Mouse (Mus musculus): Measurements from ENCODE around the gene Ak1. TPM values are rescaled to one million over a fixed set of nuclear protein-coding genes. Genes with fewer than 3 reads are reported as not detected.

Ak1 gene
- polyA plus RNA-seq, 1 experiment from 2014 or later = 125 TPM

DNA sequence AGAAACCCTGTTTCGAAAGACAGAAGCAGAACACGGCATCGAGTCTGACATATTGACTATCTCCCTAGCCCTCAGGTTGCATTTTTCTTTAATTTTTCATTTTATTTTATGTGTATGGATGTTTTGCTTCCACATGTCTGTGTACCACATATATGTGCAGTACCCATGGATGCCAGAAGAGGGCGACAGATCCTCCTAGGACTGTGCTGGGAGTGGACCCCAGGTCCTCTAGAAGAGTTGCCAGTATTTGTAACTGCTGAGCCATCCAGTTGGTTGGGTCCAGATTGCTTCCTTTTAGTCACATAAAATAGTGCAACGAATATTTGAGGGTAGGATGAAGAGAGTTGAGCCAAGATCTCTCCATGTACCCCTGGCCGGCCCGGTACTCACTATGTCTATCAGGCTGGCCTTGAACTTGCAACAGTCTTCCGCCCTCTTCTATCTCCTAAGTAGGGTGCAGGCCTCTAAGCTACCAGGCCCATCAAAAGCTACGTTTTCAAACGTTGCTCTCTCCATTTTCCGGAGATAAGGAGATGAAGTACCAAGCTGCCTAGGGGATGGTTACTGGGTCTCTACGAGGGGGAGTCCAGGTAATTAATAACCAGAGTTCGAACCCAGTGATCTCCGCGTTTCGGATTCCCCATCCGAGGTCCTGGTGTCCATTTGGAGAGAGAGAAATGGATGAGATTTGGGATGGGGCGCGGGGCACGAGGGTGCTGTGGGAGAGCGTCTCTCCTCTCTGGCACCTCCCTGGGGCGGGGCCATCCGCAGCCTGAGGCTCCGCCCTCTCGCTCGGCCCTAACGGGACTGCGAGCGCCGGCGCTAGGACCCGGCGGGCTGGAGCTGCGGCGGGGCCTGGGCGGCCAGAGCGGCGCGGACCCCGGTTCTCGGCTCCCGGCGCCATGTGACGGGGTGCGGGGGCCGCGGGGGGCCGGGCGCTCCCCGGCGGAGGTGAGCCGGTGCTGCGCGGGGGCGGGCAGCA is 15.1 kb upstream of the Ak1 start:
- Histone ChIP-seq H3K27ac (replicated peaks; ENCODE audit: low read depth, low read length) (peak overlapping the region; percentile 72; the same call in 1 of the 2 replicates), H3K4me1 (ENCODE audit: control insufficient read depth, insufficient read depth, low read length) (peaks cover 22% of the 10 kb centered on the region), H3K9me3 (ENCODE audit: control insufficient read depth, low read length) (no peaks in the 10 kb centered on the region), H3K27me3 (replicated peaks; ENCODE audit: control insufficient read depth, insufficient read depth, low read length) (0 out of 2 replicates have a peak, but pooled peaks cover 3% of the 10 kb centered on the region), H3K4me3 (ENCODE audit: low read depth, low read length) (peak overlapping the region; percentile 57), H3K4me2 (ENCODE audit: low read depth, low read length) (peak overlapping the region; percentile 86), H3K36me3 (ENCODE audit: control insufficient read depth, insufficient read depth, low read length) (no peaks in the 10 kb centered on the region), H3K9ac (ENCODE audit: low read depth, low read length) (peak overlapping the region; percentile 73)
- WGBS = 27% methylated on average over 22 of the region's 55 CpGs
- DNase-seq (ENCODE audit: low spot score) (peak; percentile 92), ATAC-seq (ENCODE audit: low read depth) (peak; percentile 87)

DNA sequence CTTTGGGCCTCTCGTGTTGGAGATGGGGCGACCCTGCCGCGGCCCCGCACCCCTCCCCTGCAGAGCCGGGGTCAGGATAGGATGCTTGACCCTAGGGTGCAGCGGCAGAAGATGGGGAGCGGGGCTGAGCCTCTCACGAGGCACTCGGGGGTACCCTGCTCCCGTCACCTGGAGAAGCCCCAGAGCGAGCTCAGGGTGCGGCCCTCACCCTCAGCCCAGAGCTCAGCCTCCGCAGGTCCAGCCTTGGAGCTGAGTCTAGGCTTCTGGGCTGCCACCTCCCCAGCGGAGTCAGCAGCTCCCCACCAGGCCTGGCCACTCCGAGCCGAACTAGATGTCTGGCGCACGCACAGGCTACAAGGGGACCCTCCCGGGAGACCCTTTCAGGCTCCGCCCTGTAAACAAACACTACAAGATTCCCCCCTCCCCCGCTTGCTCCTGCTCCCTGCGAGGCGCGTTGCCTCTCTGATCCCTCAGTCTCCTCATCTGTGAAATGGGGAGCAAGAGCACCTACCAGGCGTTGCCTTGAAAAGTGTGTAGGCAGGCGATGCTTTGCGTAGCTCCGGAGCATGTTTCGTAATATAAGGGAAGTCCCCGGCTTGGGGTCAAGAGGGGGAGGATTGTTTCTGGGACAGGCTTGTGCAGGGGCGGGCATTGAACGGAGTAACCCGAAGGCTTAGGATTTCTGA is 14.2 kb upstream of the Ak1 start:
- WGBS = 7% methylated on average over 13 of the region's 34 CpGs
- peak overlapping the region; percentile 86 for H3K4me2 ChIP-seq (ENCODE audit: low read depth, low read length)

DNA sequence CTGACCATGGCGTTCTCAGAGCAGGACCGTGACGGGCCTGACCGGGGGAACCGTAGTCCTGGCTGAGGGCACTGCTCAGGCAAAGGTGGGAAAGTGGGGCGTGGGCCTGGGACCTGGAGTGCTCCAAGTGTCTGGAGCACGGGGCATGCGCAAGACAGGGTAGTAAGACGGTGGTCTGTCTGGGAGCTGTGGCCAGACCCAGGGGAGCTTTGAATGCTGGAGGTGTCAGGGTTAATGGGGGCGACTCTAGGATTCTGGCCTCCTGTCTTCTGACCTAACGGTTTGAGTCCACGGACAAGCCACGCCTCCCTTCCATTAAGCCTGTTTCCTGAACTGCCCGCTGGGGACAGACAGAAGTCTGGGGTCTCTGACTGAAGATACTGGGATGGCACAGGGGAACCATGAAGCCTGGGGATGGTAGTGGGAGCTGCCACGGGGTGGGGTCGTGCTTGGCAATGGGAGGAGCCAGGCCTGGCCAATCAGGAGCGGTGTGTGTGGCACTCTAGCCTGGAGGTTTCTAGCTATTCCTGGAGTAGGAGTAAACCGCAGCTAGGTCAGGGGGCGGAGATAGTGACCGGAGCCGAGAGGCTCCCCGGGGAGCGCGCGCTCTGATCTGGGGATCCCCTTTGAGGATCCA is 13.3 kb upstream of the Ak1 start:
- Histone ChIP-seq H3K27ac (replicated peaks; ENCODE audit: low read depth, low read length) (peak overlapping the region; percentile 72), H3K36me3 (ENCODE audit: control insufficient read depth, insufficient read depth, low read length) (peaks cover 12% of the 10 kb centered on the region), H3K4me1 (ENCODE audit: control insufficient read depth, insufficient read depth, low read length) (peaks cover 21% of the 10 kb centered on the region), H3K27me3 (replicated peaks; ENCODE audit: control insufficient read depth, insufficient read depth, low read length) (0 out of 2 replicates have a peak, but pooled peaks cover 3% of the 10 kb centered on the region), H3K9me3 (ENCODE audit: control insufficient read depth, low read length) (no peaks in the 10 kb centered on the region), H3K9ac (ENCODE audit: low read depth, low read length) (peak overlapping the region; percentile 73), H3K4me2 (ENCODE audit: low read depth, low read length) (peak overlapping the region; percentile 86), H3K4me3 (ENCODE audit: low read depth, low read length) (peak overlapping the region; percentile 57)
- peak; percentile 58 for ATAC-seq (ENCODE audit: low read depth)
- 5% methylated on average over 25 of the region's 25 CpGs for WGBS
- DNase-seq (ENCODE audit: low spot score) = peak; percentile 87

More for the DNA sequence above, 14.2 kb upstream of the Ak1 start:
- Histone ChIP-seq H3K27me3 (replicated peaks; ENCODE audit: control insufficient read depth, insufficient read depth, low read length) (0 out of 2 replicates have a peak, but pooled peaks cover 3% of the 10 kb centered on the region), H3K4me1 (ENCODE audit: control insufficient read depth, insufficient read depth, low read length) (peaks cover 21% of the 10 kb centered on the region), H3K4me3 (ENCODE audit: low read depth, low read length) (peak overlapping the region; percentile 57), H3K27ac (replicated peaks; ENCODE audit: low read depth, low read length) (peak overlapping the region; percentile 72), H3K9ac (ENCODE audit: low read depth, low read length) (peak overlapping the region; percentile 73), H3K9me3 (ENCODE audit: control insufficient read depth, low read length) (no peaks in the 10 kb centered on the region), H3K36me3 (ENCODE audit: control insufficient read depth, insufficient read depth, low read length) (peaks cover 5% of the 10 kb centered on the region; the same call in 1 of the 2 replicates)
- DNase-seq (ENCODE audit: low spot score) (peak; percentile 84), ATAC-seq (ENCODE audit: low read depth) (peak; percentile 17; the same call in 1 of the 2 replicates)

DNA sequence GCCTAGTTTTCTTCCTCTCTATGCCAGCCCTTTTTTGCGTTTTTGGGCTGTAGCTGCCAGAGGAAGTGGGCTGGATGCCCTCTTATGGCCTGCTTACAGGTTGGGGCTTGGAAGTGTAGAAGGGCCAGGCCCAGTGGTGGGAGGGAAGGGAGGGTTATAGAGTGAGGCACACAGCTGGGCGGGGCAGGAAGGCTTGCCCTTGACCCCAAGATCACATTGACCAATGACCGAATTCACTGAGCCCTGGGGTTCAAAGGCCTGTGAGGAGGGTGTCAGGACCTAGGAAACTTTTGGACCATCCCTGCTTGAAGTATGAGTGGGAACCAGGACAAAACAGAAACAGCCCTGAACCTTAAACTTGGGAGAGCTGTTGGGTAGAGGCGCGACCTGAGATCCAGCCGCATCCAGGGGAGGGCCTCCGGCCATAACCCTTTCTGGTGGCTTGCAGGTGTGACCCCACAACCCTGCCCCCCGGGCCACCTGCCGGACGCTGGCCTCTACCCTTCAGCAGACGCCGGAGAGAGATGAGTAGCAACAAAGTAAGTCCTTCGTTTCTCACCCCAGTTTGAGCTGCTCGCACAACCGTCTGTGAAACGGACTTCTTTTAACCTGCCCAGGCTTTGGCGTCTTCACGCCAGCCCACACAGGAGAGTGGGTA is 12.7 kb upstream of the Ak1 start:
- H3K36me3 ChIP-seq (ENCODE audit: control insufficient read depth, insufficient read depth, low read length) = peaks cover 12% of the 10 kb centered on the region
- WGBS = 52% methylated on average over 18 of the region's 18 CpGs
- peak overlapping the region; percentile 86 for H3K4me2 ChIP-seq (ENCODE audit: low read depth, low read length)
- H3K9me3 ChIP-seq (ENCODE audit: control insufficient read depth, low read length) = no peaks in the 10 kb centered on the region
- no peak for DNase-seq (ENCODE audit: low spot score)
- peak overlapping the region; percentile 57 for H3K4me3 ChIP-seq (ENCODE audit: low read depth, low read length)
- H3K27ac ChIP-seq (replicated peaks; ENCODE audit: low read depth, low read length) = peak overlapping the region; percentile 72
- H3K4me1 ChIP-seq (ENCODE audit: control insufficient read depth, insufficient read depth, low read length) = peaks cover 21% of the 10 kb centered on the region
- 0 out of 2 replicates have a peak, but pooled peaks cover 3% of the 10 kb centered on the region for H3K27me3 ChIP-seq (replicated peaks; ENCODE audit: control insufficient read depth, insufficient read depth, low read length)
- H3K9ac ChIP-seq (ENCODE audit: low read depth, low read length) = peak overlapping the region; percentile 53; the same call in 1 of the 2 replicates
- ATAC-seq (ENCODE audit: low read depth) = peak; percentile 6; the same call in 1 of the 2 replicates

DNA sequence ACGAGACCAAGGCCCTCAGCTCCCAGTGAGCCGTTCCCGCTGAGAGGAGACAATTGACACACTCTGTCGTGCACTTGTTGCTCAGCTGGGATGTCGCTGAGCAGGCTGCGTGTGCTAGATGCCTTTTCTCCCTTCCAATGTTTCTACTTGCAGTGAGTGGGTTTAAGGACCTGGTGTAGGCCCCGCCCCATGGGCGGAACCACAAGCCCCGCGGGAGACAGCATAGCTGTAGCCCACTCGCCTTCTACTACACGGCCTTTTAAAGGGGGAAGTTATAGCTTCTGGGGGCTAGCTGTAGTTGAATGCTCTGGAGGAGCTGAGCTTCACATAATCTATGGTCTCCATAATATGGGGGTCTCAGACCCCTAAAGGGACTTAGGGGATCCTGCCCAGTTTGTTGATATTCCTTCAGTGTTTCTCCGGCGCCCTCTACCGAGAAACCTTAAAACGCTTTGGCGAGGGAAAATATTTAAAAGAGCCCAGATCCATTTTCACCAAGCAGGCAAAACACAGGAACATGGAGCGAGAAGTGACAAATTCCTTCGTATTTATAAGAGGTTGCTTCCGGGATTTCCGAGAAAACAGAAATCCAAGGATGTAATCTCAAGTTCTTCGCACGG is 10.8 kb upstream of the Ak1 start:
- ATAC-seq (ENCODE audit: low read depth) (no peak), DNase-seq (ENCODE audit: low spot score) (peak; percentile 70)
- Histone ChIP-seq H3K27ac (replicated peaks; ENCODE audit: low read depth, low read length) (no peak overlapping the region), H3K9me3 (ENCODE audit: control insufficient read depth, low read length) (no peaks in the 10 kb centered on the region), H3K4me3 (ENCODE audit: low read depth, low read length) (peak overlapping the region; percentile 32), H3K4me2 (ENCODE audit: low read depth, low read length) (peak overlapping the region; percentile 46), H3K4me1 (ENCODE audit: control insufficient read depth, insufficient read depth, low read length) (peaks cover 21% of the 10 kb centered on the region), H3K27me3 (replicated peaks; ENCODE audit: control insufficient read depth, insufficient read depth, low read length) (0 out of 2 replicates have a peak, but pooled peaks cover 3% of the 10 kb centered on the region), H3K9ac (ENCODE audit: low read depth, low read length) (no peak overlapping the region), H3K36me3 (ENCODE audit: control insufficient read depth, insufficient read depth, low read length) (peaks cover 24% of the 10 kb centered on the region)
- whole genome bisulfite sequencing = 17% methylated on average over 23 of the region's 23 CpGs

DNA sequence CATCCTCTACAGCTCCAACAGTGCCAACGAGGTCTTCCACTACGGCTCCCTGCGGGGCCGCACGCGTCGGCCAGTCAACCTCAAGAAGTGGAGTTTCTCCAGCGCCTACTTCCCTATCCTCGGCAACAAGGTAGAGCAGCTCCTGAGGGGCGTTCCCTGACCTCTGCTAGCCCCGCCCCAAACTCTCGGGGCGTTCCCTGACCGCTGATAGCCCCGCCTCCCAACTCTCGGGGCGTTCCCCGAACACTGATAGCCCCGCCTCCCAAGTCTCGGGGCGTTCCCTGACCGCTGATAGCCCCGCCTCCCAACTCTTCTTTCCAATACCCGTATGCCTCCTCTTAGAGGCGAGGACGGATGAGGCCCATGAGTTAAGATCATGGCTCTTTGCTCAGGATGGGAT is 9.3 kb upstream of the Ak1 start:
- H3K4me1 ChIP-seq (ENCODE audit: control insufficient read depth, insufficient read depth, low read length) = peaks cover 21% of the 10 kb centered on the region

DNA sequence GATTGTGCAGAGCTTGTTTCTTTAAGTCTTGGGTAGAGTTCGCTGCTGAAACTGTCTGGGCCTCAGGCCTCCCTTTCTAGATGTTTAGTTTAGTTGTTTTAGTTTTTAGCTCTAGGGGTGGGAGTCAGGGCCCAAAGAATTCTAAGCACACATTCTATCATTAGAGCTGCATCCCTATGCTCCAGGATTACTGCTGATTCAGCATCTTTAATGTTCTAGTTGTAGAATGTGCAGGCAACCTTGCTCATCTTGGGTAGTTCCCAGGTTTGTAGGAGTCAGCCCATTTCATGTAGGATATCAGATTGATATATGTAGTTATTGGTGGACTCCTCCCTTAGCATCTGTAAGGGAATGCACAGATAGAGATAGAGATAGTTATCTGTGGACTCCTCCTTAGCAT is 4.4 kb upstream of the Ak1 start:
- WGBS = 97% methylated on average over 1 of the region's 1 CpGs
- Histone ChIP-seq H3K27ac (replicated peaks; ENCODE audit: low read depth, low read length) (no peak overlapping the region), H3K4me3 (ENCODE audit: low read depth, low read length) (no peak overlapping the region), H3K4me2 (ENCODE audit: low read depth, low read length) (no peak overlapping the region), H3K36me3 (ENCODE audit: control insufficient read depth, insufficient read depth, low read length) (peaks cover 57% of the 10 kb centered on the region), H3K27me3 (replicated peaks; ENCODE audit: control insufficient read depth, insufficient read depth, low read length) (no peaks in the 10 kb centered on the region), H3K9me3 (ENCODE audit: control insufficient read depth, low read length) (no peaks in the 10 kb centered on the region), H3K4me1 (ENCODE audit: control insufficient read depth, insufficient read depth, low read length) (peaks cover 19% of the 10 kb centered on the region), H3K9ac (ENCODE audit: low read depth, low read length) (no peak overlapping the region)
- no peak for DNase-seq (ENCODE audit: low spot score)
- no peak for ATAC-seq (ENCODE audit: low read depth)

More for the DNA sequence above, 9.3 kb upstream of the Ak1 start:
- no peak for DNase-seq (ENCODE audit: low spot score)
- Histone ChIP-seq H3K27ac (replicated peaks; ENCODE audit: low read depth, low read length) (no peak overlapping the region), H3K4me3 (ENCODE audit: low read depth, low read length) (no peak overlapping the region), H3K36me3 (ENCODE audit: control insufficient read depth, insufficient read depth, low read length) (peaks cover 40% of the 10 kb centered on the region), H3K4me2 (ENCODE audit: low read depth, low read length) (no peak overlapping the region), H3K9me3 (ENCODE audit: control insufficient read depth, low read length) (no peaks in the 10 kb centered on the region), H3K27me3 (replicated peaks; ENCODE audit: control insufficient read depth, insufficient read depth, low read length) (0 out of 2 replicates have a peak, but pooled peaks cover 3% of the 10 kb centered on the region), H3K9ac (ENCODE audit: low read depth, low read length) (no peak overlapping the region)
- ATAC-seq (ENCODE audit: low read depth) = no peak
- WGBS = 71% methylated on average over 26 of the region's 26 CpGs

Data from embryonic facial prominence, embryonic 14.5 days (tissue).